Mouse (Mus musculus): ENCODE results near the gene Acy3.

DNA sequence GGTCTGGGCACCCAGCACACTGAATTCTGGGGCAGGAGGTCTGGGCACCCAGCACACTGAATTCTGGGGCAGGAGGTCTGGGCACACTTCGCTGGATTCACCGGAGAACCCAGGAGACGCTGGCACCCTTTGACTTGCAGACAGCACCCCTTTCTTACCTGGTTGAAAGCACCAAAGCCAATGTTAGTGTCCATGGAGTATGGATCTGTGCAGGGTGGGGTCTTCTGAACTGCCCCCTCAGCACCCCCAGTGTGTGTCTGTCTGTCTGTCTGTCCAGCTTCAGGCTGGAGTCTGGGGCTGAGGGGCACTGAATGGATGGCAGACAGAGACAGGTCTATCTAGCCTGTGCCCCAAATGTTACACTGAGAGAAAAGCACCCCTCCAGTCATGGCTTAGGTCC lies 5.2 kb downstream of the Acy3 start:
- no peak for TF ChIP-seq CTCF (IDR thresholded peaks at IDR 0.05; ENCODE audit: insufficient read depth, low read length)
- no peak for TF ChIP-seq POLR2A (IDR thresholded peaks at IDR 0.05; ENCODE audit: borderline replicate concordance, extremely low read depth, low read depth, low read length)

Measured in lung, adult 2 months (tissue).